Mouse (Mus musculus): Measurements from ENCODE around the gene Plxnb1. TPM values are rescaled to one million over a fixed set of nuclear protein-coding genes. Genes with fewer than 3 reads are reported as not detected.
"Not testable (repeated sequence)": the region's sequence is repeated elsewhere in the genome, so short reads cannot be mapped to it uniquely, and the experiment has no call there.

Plxnb1 gene
- polyA plus RNA-seq, 1 experiment from 2014 or later, result 18.2 TPM

GRCm38 (mm10) chr9:109125043-109125442 is 29.9 kb downstream of the Plxnb1 start:
- H3K9ac ChIP-seq (ENCODE audit: low read depth, low read length), result no peak overlapping the region
- ATAC-seq (ENCODE audit: low FRiP score), result no peak
- DNase-seq (ENCODE audit: low spot score), result no peak
- H3K36me3 ChIP-seq (ENCODE audit: control insufficient read depth, insufficient read depth, low read length), result no peaks in the 10 kb centered on the region
- H3K27me3 ChIP-seq (ENCODE audit: control insufficient read depth, insufficient read depth, low read length), result no peaks in the 10 kb centered on the region
- no peak overlapping the region for H3K4me3 ChIP-seq (ENCODE audit: low read depth, low read length)
- no peak overlapping the region for H3K4me2 ChIP-seq (replicated peaks; ENCODE audit: low read depth, low read length)
- H3K4me1 ChIP-seq (replicated peaks; ENCODE audit: control insufficient read depth, insufficient read depth, low read length), result no peaks in the 10 kb centered on the region
- no peak overlapping the region for H3K27ac ChIP-seq (ENCODE audit: low read depth, low read length)
- H3K9me3 ChIP-seq (ENCODE audit: control insufficient read depth, low read length), result no peaks in the 10 kb centered on the region
- WGBS, result 81% methylated on average over 2 of the region's 2 CpGs

- Histone ChIP-seq H3K9ac (ENCODE audit: low read depth, low read length) (no peak overlapping the region), H3K4me1 (replicated peaks; ENCODE audit: control insufficient read depth, insufficient read depth, low read length) (no peaks in the 10 kb centered on the region), H3K4me2 (replicated peaks; ENCODE audit: low read depth, low read length) (no peak overlapping the region), H3K27me3 (ENCODE audit: control insufficient read depth, insufficient read depth, low read length) (no peaks in the 10 kb centered on the region), H3K9me3 (ENCODE audit: control insufficient read depth, low read length) (no peaks in the 10 kb centered on the region), H3K27ac (ENCODE audit: low read depth, low read length) (no peak overlapping the region), H3K36me3 (ENCODE audit: control insufficient read depth, insufficient read depth, low read length) (no peaks in the 10 kb centered on the region), H3K4me3 (ENCODE audit: low read depth, low read length) (no peak overlapping the region)
- no peak for DNase-seq (ENCODE audit: low spot score)
- ATAC-seq (ENCODE audit: low FRiP score), result no peak
- 71% methylated on average over 3 of the region's 3 CpGs for WGBS
Observed at GRCm38 (mm10) chr9:109125481-109125880, 30.3 kb downstream of the Plxnb1 start.

- Histone ChIP-seq H3K27me3 (ENCODE audit: control insufficient read depth, insufficient read depth, low read length) (no peaks in the 10 kb centered on the region), H3K4me3 (ENCODE audit: low read depth, low read length) (no peak overlapping the region), H3K9me3 (ENCODE audit: control insufficient read depth, low read length) (no peaks in the 10 kb centered on the region), H3K4me2 (replicated peaks; ENCODE audit: low read depth, low read length) (no peak overlapping the region), H3K36me3 (ENCODE audit: control insufficient read depth, insufficient read depth, low read length) (no peaks in the 10 kb centered on the region), H3K4me1 (replicated peaks; ENCODE audit: control insufficient read depth, insufficient read depth, low read length) (no peaks in the 10 kb centered on the region), H3K27ac (ENCODE audit: low read depth, low read length) (no peak overlapping the region), H3K9ac (ENCODE audit: low read depth, low read length) (no peak overlapping the region)
- ATAC-seq (ENCODE audit: low FRiP score) (no peak), DNase-seq (ENCODE audit: low spot score) (no peak)
- 89% methylated on average over 4 of the region's 4 CpGs for WGBS
Observed at GRCm38 (mm10) chr9:109127076-109127475, 31.9 kb downstream of the Plxnb1 start.

- Histone ChIP-seq H3K27me3 (ENCODE audit: control insufficient read depth, insufficient read depth, low read length) (no peaks in the 10 kb centered on the region), H3K9ac (ENCODE audit: low read depth, low read length) (no peak overlapping the region), H3K27ac (ENCODE audit: low read depth, low read length) (no peak overlapping the region), H3K4me2 (replicated peaks; ENCODE audit: low read depth, low read length) (no peak overlapping the region), H3K36me3 (ENCODE audit: control insufficient read depth, insufficient read depth, low read length) (no peaks in the 10 kb centered on the region), H3K4me1 (replicated peaks; ENCODE audit: control insufficient read depth, insufficient read depth, low read length) (no peaks in the 10 kb centered on the region), H3K9me3 (ENCODE audit: control insufficient read depth, low read length) (no peaks in the 10 kb centered on the region), H3K4me3 (ENCODE audit: low read depth, low read length) (no peak overlapping the region)
- WGBS, result 61% methylated on average over 3 of the region's 3 CpGs
- DNase-seq (ENCODE audit: low spot score) (peak; percentile 54), ATAC-seq (ENCODE audit: low FRiP score) (no peak)
Observed at GRCm38 (mm10) chr9:109128211-109128610, 33.0 kb downstream of the Plxnb1 start.

GRCm38 (mm10) chr9:109130076-109130475 is 34.9 kb downstream of the Plxnb1 start:
- no peak for ATAC-seq (ENCODE audit: low FRiP score)
- no peaks in the 10 kb centered on the region for H3K27me3 ChIP-seq (ENCODE audit: control insufficient read depth, insufficient read depth, low read length)
- no peak overlapping the region for H3K27ac ChIP-seq (ENCODE audit: low read depth, low read length)
- no peaks in the 10 kb centered on the region for H3K4me1 ChIP-seq (replicated peaks; ENCODE audit: control insufficient read depth, insufficient read depth, low read length)
- H3K9ac ChIP-seq (ENCODE audit: low read depth, low read length), result no peak overlapping the region
- no peaks in the 10 kb centered on the region for H3K9me3 ChIP-seq (ENCODE audit: control insufficient read depth, low read length)
- H3K4me3 ChIP-seq (ENCODE audit: low read depth, low read length), result no peak overlapping the region
- no peak overlapping the region for H3K4me2 ChIP-seq (replicated peaks; ENCODE audit: low read depth, low read length)
- DNase-seq (ENCODE audit: low spot score), result no peak
- H3K36me3 ChIP-seq (ENCODE audit: control insufficient read depth, insufficient read depth, low read length), result no peaks in the 10 kb centered on the region
- 91% methylated on average over 5 of the region's 5 CpGs for WGBS

- not testable (repeated sequence) for ATAC-seq (ENCODE audit: low FRiP score); H3K27ac ChIP-seq (ENCODE audit: low read depth, low read length); H3K4me1 ChIP-seq (replicated peaks; ENCODE audit: control insufficient read depth, insufficient read depth, low read length); H3K27me3 ChIP-seq (ENCODE audit: control insufficient read depth, insufficient read depth, low read length); H3K9me3 ChIP-seq (ENCODE audit: control insufficient read depth, low read length); H3K9ac ChIP-seq (ENCODE audit: low read depth, low read length); DNase-seq (ENCODE audit: low spot score); H3K4me2 ChIP-seq (replicated peaks; ENCODE audit: low read depth, low read length); H3K36me3 ChIP-seq (ENCODE audit: control insufficient read depth, insufficient read depth, low read length); H3K4me3 ChIP-seq (ENCODE audit: low read depth, low read length)
- 72% methylated on average over 4 of the region's 4 CpGs for WGBS
Observed at GRCm38 (mm10) chr9:109140414-109140813, 45.2 kb downstream of the Plxnb1 start.

GRCm38 (mm10) chr9:109161941-109162340 is 66.8 kb downstream of the Plxnb1 start, which contains the start of gene Fbxw21:
Fbxw21 (minus strand) TSS chr9:109162041.
- Histone ChIP-seq H3K36me3 (ENCODE audit: control insufficient read depth, insufficient read depth, low read length) (no peaks in the 10 kb centered on the region), H3K4me2 (replicated peaks; ENCODE audit: low read depth, low read length) (no peak within 1 kb of the TSS), H3K27me3 (ENCODE audit: control insufficient read depth, insufficient read depth, low read length) (no peaks in the 10 kb centered on the region), H3K4me3 (ENCODE audit: low read depth, low read length) (no peak within 1 kb of the TSS), H3K9ac (ENCODE audit: low read depth, low read length) (no peak within 1 kb of the TSS), H3K27ac (ENCODE audit: low read depth, low read length) (no peak within 1 kb of the TSS), H3K9me3 (ENCODE audit: control insufficient read depth, low read length) (no peaks in the 10 kb centered on the region), H3K4me1 (replicated peaks; ENCODE audit: control insufficient read depth, insufficient read depth, low read length) (no peaks in the 10 kb centered on the region)
- no peak for DNase-seq (ENCODE audit: low spot score)
- WGBS, result 83% methylated on average over 3 of the region's 3 CpGs
- ATAC-seq (ENCODE audit: low FRiP score), result no peak

- ATAC-seq (ENCODE audit: low FRiP score) (no peak), DNase-seq (ENCODE audit: low spot score) (no peak)
- Histone ChIP-seq H3K9me3 (ENCODE audit: control insufficient read depth, low read length) (no peaks in the 10 kb centered on the region), H3K36me3 (ENCODE audit: control insufficient read depth, insufficient read depth, low read length) (no peaks in the 10 kb centered on the region), H3K27me3 (ENCODE audit: control insufficient read depth, insufficient read depth, low read length) (no peaks in the 10 kb centered on the region), H3K4me1 (replicated peaks; ENCODE audit: control insufficient read depth, insufficient read depth, low read length) (no peaks in the 10 kb centered on the region), H3K27ac (ENCODE audit: low read depth, low read length) (no peak overlapping the region), H3K9ac (ENCODE audit: low read depth, low read length) (no peak overlapping the region), H3K4me3 (ENCODE audit: low read depth, low read length) (no peak overlapping the region), H3K4me2 (replicated peaks; ENCODE audit: low read depth, low read length) (no peak overlapping the region)
Observed at GRCm38 (mm10) chr9:109167316-109167715, 72.1 kb downstream of the Plxnb1 start.
